Mouse (Mus musculus) megakaryocyte progenitor cell, adult 5-6 weeks (primary cell): ENCODE data around the gene Tmub2. TPM values are rescaled to one million over a fixed set of nuclear protein-coding genes. Genes with fewer than 3 reads are reported as not detected.

ENCODE experiments used
- ATAC-seq: replicated peaks from 2 replicates; pipeline ENCODE4 v1.8.0; 2016; ENCODE audit warnings: mild to moderate bottlenecking, moderate TSS enrichment, inconsistent platforms; ENCODE audit not compliant: poor library complexity
- total RNA-seq, 2 experiments: library from RNA; stranded (forward) in 1 of 2; stranded (reverse) in 1 of 2; fragments of 157-497, 149-512 nt in 1 of 2; fragments of 200-1000 nt in 1 of 2; gene quantifications; 2 replicates each; pipeline versions ENCODE4 v1.2.3 to v1.2.4; 2015 to 2017

Tmub2 gene
- total RNA-seq, 2 experiments from 2014 or later, result 16.3 to 24.8 TPM

DNA sequence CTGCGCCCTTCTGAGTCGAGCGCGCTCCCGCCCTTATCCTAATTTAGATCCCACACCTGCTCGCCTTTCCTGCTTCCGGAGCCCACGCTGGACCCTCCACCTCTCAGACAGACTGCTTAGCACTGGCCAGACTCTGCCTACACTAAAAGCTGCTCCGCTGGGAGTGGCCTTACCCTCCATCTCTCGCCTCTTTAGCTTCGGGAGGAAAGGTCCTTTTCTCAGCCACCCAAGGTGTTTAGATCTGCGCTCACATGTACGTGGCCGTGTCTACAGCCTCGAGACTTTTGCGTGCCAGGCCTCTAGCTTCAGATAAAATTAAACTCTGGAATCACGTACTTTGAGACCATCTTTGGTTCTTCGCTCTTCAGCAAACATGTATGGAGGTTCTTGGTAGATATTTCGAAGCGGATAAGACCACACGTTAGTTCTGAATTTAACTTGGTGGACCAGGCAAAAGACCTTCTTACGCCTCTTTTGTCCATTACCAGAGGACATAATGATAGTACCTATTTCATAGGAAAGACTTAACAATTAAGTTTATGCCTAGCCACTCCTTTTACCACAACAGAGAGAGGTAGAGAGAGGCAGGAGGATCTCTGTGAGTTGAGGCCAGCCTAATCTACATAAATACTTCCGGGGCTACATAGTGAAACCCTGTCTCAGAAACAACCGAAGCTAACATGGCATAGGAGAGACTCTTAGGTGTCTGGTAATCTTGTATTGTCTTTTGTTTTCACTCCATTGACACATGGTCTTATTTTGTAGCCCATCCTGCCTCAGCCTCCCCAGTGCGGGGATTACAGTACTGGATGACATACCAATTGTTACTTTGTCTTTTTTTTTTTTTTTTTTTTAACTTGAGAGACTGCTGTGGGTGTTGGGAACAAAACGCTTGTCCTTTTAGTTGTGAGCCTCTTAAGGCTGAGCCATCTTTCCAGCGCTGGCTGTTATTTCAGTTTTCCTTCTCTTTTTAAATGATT, 13.1 kb downstream of the Tmub2 start:
- no peak for ATAC-seq

DNA sequence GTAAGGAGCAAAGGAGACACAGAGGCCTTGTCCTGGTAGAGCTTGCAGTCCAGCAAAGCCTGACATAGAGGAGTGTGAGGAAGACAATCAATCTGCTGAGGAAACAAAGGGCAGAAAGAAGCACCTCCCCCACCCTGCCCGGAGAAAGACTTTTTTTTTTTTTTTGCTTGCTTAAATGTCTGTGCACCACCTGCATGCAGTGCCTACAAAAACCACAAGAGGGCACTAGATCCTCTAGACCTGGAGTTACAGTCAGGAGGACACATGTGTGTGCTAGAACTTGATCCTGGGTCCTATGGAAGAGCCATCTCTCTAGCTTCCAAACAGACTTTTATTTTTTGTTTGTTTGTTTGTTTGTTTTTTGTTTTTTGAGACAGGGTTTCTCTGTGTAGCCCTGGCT, 15.1 kb downstream of the Tmub2 start:
- ATAC-seq, result 0 out of 2 replicates have a peak, but pooled peaks have one; percentile 15

DNA sequence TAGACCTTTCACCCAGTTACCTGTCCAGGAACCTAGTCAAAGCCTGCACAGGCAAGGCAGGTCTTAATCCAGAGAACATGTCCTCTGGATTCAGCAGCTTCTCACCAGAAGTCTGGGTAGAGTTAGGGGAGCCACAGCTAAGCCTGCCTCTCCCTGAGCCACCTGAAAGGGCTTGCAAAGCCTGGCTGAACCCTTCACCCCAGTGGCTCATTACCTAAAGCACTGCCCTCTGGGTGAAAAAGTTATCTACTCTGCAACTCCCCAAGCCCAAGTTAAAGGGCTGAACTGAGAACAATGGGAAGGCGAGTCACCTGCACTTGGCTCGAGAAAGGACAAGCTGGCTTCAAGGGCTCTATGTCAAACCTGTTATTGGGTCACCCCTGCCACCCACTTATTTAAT, 19.4 kb downstream of the Tmub2 start:
- no peak for ATAC-seq

DNA sequence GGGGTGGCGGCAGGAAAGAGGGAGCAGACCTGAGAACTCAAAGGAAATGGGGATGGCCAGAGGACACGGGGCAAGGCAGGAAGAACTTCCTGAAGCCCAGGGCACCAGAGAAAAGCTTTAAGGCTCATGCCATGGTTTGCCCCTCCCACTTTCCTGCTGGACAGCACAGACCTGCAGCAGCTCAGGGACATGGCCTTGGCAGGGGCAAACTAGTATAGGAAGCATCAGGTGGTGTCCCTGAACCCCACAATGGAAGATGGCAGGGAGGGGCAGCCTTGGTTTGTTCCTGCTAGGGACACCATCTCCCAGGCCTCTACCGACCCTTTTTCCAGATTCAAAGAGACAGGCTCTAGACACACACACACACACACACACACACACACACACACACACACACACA, 20.6 kb downstream of the Tmub2 start:
- no peak for ATAC-seq

DNA sequence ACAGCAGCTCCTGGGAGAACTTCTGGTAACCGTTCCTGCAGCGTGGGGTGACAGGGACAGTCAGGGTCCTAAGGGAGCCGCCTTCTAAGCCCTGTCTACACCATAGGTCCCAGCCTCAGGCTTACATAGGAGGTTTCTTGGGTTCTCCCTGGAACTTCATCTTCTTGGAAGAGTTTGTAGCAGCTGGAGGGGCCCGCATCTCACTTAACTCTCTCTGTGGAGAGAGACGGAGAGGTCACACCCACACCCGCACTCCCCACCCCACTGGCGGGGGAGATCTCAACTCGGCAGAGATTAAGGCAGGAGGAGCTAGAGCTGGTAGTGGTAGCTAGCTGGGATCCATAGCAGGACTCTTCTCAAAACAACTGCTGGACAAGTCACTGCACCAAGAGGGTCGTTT, 23.4 kb downstream of the Tmub2 start:
- ATAC-seq, result no peak

DNA sequence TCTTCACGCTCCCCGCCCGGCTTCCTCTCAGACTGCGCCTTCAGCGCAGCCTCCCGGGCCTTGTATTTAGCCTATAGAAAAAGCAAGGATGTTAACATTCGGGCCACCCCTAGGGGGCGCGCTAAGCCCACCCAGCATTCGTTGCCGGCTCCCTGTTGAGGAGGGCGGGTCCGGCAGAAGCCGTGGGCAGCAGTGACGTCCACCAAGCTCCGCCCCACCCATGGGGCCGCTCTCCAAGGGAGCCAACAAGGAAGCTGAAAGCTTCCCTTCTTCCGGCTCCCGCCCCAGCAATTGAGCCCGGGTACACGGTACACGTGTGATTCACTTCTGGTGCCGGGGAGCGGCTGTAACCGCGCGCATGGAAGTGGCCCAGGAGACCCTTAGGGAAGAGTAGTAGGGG, 24.2 kb downstream of the Tmub2 start:
- ATAC-seq, result peak; percentile 95

DNA sequence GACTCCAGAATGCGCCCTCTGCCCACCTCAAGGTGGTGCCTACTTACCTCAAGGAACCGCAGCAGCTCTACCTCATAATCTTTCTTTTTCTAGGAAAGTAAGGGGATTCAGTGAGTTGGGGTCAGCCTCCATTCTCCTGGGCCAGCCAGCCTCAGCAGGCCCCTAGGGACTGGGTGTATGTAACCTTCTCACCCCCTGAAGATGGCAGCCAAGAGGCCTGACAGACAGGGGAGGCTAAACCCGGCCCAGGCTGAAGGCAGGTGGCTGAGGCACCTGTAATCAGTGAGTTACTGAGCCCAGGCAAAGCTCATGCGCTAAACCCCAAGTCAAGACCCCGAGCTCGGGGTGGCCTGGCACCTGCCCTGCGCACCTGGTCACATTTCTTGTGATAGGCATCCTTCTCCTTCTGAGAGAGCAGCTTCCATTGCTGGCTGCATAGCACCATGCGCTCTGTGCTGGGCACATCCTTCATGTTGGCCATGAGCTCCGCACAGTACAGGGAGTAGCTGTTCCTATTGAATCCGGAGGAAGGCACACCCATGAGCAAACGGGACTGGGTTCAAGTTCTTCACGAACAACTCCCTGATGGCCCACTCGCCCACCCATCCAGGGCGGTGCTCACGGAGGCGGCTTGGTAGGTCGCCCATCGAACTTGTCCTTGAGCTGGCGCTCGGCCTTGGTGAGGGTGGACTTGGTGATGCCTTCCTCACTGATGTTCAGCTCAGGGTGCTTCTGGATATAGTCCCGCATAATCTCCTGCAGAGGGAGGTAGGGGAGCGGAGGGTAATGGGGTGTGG, 25.3 kb downstream of the Tmub2 start:
- no peak for ATAC-seq

DNA sequence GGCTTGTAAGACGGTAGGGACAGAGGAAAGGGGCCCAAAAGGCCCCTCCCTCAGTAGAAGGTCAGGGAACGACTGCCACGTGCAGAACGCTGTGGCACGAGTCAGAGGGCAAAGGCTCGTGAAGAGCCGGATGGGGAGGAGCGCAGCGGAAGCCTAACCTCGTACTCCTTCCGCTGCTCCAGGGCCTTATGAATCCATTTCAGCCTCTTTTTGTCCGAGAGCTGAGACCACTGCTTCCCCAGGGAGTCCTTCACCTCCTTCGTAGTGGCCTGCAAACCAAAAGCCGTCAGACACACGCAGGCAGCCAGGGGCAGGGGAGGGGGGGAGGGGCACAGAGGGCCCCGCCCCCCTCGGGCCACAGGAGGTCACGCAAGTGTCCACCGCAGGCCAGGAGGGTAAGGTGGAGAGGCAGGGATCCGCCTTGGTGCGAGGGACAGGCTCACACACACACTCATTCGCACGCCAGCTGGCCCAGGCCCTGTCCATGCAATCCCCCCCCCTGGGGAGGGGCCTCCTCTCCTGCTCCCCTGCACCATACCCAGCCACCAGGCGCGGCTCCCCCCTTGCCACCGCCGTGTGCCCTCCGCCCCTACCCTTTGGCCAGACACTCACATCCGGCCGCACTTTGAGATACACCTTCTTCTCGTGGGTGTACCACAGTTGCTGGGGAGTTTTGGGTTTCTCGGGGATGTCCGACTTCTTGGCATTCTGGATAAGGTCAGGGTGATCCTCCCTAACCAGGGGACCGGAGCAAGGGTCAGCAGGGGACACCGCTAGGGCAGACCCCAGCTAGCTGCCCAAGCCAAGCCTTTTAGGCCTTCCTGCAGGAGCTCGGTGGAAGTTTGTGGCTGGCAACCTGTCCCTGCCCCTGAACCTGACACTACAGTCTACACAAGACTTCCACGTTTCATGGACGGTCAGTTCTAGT, 26.3 kb downstream of the Tmub2 start:
- ATAC-seq, result no peak

DNA sequence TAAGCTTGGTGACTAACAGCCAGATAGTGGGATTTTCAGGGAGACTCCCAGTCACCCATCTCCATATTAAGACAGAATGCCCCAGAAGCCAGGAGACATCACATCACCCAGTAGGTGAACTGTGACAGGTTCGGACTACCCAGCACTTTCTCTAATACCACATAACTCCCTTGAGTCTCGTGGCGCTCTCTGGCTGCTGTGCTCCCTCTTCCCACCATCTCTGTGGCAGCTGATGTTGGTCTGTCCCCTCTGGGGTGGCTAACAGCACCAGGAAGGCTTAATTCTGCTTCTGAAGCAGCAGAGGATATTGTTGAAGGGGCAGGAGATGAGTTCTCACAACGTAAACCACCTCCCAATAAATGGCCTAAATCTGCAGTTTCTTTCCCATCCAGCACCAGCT, 27.2 kb downstream of the Tmub2 start:
- no peak for ATAC-seq

DNA sequence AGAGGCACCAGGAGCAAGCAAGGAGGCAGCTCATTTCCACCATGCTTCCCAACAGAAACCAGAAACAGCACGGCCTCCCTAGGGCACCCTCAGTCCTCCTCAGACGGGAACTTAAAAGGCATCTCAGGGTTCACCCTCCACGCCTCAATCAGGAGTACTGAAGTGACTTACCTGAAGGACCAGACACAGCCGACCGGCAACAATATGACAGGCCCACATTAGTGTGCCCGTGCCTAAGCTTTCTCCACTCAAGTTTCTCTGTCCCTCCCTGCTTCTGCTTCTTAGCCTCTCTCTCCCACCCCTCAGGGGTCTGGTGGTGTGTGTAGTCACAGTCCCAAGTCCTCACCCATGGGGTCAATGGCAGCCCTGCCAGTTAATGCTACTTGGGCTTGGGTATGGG, 27.9 kb downstream of the Tmub2 start:
- ATAC-seq, result no peak

DNA sequence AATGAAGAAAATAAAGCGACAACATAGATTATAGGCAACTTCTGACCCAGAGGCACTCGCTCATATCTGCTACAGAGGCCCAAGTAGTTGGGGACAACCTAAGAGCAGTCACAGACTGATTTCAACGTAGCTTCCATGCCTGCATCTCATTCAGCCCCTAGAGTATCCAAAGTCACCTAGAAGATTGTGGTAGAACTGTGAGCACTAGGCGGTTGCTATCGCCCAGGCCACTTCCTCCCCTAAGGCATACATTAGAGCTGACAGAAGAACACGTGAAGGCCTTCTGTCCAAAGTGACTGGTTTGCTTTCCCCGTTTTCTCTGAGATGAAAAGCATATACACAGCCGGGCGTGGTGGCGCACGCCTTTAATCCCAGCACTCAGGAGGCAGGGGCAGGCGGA, 29.6 kb downstream of the Tmub2 start:
- no peak for ATAC-seq

DNA sequence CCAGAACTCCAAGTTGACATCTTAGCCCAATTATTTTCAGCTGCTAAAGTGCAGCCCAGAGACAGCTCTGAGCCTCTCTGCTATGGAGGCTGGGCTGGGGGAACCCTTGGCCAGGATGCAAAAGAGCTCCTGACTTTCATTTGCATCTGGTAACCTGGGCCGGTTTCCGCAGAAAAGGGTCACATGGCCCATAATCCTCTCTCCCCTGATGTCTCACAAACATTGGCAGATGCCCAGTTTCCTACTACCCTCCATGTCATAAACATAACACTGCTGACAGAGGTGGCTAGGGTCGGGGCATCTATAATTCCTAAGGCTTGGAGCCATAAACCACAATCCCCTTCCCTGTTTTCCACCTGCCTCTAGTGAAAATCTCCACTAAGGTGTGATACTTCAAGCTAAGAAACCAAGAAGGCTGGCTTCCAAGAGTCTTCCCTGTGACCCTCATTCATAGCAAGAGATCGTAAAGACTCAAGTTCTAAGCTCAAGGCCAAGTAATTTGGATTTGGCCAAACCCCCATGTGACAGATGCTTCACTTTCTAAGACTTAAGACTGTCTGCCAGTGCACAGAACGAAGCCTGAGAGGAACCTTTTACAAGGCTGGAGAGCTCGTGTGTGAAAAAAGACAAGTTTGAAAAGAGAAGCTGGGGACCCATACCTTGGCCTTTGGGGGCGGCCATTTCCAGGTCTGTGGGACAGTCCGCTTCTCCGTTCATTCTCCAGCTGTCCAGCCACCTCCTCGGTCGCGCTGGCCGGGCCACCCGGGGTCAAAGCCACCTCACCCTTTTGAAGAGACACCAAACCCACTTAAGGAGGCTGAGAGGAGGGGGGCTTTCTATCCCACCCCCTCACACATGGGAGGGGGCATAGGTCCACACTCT, 31.2 kb downstream of the Tmub2 start:
- ATAC-seq, result no peak

DNA sequence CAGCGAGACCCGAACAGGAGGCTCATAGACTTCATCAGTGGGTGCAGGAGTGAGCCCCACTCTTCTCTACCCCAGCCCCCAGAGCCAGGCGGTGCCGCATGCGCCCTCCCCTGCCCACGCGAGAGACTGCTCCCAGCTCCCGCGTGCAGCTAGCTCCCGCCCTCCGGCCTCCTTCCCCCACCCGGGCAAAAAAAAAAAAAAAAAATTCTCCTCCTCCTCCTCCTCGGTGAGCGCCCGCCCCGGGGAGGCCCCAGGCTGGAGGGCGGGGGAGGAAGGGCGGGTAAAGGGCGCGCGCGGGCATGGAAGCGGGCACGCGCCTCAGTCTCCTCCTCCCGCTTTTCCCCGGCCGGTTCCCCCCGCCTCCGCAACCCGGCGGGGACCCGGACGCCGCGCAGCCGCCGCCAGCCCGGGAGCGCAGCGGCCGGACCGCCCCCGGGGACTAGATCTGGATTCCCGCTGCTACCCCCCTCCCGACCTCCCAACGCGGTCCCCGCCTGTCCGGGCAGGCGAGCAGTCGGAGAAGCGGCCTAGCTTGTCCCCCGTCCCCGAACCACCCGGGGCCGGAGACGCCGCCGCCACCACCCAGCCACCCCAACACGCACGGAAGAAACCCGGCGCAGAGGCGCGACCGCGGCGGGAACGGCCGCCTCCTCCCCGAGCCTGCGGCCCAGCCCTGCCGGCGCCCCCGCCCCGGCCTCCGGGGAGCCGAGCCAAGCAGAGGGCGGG, 32.0 kb downstream of the Tmub2 start:
- ATAC-seq, result peak; percentile 63

DNA sequence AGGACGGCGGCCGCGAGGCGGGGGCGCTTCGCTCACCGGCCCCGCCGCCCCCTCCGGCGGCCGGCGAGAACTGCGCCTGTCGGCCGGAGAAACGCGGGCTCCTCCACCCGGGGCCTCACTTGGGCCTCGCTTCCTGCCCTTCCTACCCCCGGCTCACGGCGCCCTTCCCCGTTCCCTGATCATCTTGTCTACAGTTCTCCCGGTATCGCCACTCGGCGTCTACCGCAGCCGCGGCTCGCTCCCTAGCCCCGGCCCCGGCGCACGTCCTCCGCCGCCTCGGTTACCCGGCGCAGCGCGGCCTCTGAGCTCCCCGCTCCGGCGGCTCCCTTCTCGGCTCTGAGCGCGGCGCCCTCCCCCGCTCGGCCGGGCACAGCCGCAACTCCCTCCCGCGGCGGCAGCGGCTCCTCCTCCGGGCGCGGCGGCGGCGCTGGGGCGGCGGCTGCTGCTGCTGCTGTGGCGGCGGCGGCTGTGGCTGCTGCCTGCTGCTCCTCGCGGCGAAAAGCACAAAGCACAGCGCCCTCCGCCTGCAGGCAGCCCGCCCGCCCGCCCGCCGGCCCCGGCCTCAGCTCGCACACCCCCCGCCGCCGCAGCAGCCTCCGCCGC, 32.7 kb downstream of the Tmub2 start:
- ATAC-seq, result 0 out of 2 replicates have a peak, but pooled peaks have one; percentile 4

DNA sequence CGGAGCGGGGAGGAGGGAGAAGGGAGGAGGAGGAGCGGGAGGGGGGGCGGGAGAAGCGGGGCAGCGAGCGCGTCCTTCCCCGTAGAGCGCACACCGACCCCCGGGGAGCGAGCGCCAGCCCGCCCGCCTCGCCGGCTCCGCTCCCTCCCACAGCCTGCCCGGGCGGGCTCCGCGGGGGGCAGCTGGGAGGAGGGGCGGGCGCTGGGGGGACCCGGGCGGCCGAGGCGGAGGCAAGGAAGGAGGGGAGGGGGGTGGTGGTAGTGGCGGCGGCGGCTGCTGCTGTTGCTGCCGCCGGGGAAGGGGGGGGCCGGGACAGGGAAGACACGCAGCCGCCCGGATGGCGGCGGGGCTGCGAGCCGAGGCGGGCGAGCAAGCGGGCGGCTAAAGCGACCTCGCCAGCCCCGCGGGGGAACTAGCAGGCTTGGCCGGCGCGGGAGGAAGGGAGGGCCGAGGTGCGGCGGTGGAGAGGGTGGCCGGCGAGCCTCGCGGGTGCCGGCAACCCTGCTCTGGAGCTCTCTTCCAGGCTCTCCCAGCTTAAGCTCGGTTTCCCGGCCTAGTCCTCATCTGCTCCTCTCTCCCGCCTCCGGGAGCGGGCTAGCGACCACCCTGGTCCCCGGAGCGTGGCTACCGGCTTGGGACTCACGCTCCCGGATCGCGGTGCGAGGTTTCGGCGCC, 33.3 kb downstream of the Tmub2 start:
- ATAC-seq, result no peak

DNA sequence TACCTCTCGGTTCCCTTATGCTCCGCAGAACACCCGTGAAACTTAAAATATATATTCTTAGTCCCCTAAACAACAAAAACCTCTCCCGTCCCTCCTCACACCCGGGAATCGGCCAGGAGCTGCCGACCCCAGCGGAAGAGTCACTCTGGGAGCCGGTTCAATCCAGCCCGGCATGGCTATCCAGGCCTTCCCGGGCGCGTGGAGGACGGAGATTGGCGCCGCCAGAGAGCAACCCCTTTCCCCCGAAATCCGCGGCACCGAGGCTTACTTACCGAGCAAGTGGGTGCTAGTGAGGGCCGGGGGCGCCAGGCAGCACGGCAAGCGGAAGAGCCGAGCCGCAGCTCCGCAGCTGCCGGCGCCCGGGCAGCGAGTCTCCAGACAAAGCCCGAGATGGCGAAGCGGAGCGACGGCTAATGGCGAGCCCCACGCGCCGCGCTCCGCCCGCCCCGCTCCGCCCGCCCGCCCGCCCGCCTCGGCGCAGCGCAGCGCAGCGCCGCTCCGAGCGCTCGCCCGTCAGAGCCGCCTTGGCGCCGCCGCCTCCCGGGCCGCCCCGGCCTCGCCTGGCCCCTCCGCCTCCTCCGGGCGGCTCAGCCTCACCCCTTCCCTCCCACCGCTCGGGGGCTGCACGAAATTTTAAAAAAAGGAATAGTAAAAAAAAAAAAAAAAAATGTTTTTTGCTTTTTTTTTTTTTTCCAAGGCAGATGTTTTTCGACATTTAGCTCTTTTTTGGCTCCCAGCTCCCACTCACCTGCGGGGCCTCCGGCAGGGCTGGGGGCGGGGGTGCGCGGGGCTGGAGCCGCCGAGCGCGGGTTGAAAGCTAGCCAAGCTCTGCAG, 34.1 kb downstream of the Tmub2 start:
- ATAC-seq, result no peak

DNA sequence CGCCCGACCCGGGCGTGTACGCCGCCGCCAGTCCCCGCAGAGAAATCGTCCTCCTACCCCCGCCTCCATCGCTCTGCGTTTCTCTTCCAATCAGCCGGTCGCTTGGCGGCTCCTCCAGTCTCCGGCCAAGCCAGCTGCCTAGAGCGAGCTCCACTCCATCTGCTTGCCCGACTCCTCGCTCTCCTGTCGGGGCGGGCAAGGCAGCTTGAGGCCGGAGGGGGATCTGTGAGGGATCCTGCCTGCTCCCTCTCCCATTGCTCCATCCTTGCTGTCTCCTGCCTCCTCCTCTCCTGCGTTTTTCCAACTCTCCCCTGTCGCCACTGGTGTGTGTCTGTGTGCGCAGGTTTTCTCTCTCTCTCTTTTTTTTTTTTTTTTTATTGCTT, 34.7 kb downstream of the Tmub2 start, which contains the start of gene Ubtf:
Gene Ubtf (minus strand): TSS at position 333 of the 383 bp plus-strand sequence.
- ATAC-seq, result peak; percentile 49
